Mouse (Mus musculus) midbrain, embryonic 10.5 days (tissue): ENCODE measurements around the gene Noct. TPM values are rescaled to one million over a fixed set of nuclear protein-coding genes. Genes with fewer than 3 reads are reported as not detected.

Experiments used
- DNase-seq: peaks from one replicate; pipeline ENCODE4 v3.0.0-alpha.2; 2017; ENCODE audit warnings: low spot score
- H3K27ac ChIP-seq: fragments of 300-500 bp; sonication (generic); replicated peaks from 2 replicates; pipeline ENCODE4 v1.5.1; 2016; ENCODE audit warnings: mild to moderate bottlenecking
- H3K27me3 ChIP-seq: fragments of 300-500 bp; sonication (generic); 2 replicates; pipeline ENCODE4 v1.6.1; 2016; ENCODE audit warnings: low read depth, mild to moderate bottlenecking; ENCODE audit not compliant: poor library complexity, severe bottlenecking
- H3K36me3 ChIP-seq: fragments of 300-500 bp; sonication (generic); 2 replicates; pipeline ENCODE4 v1.6.1; 2016; ENCODE audit warnings: mild to moderate bottlenecking, moderate library complexity
- H3K4me1 ChIP-seq: fragments of 300-500 bp; sonication (generic); 2 replicates; pipeline ENCODE4 v1.6.1; 2016
- H3K4me3 ChIP-seq: fragments of 300-500 bp; sonication (generic); 2 replicates; pipeline ENCODE4 v1.5.1; 2016; ENCODE audit warnings: mild to moderate bottlenecking, moderate library complexity
- H3K9me3 ChIP-seq: fragments of 300-500 bp; sonication (generic); replicated peaks from 2 replicates; pipeline ENCODE4 v1.6.1; 2016; ENCODE audit warnings: mild to moderate bottlenecking
- WGBS: fragments of 180-500 bp; shearing (Covaris S2); methylation state at CpG from one replicate; pipeline ENCODE4 v1.1.7; 2016; 5-methylcytosine and 5-hydroxymethylcytosine counted together
- polyA plus RNA-seq: library from polyadenylated mRNA; unstranded; fragments of >200 nt; fragmentation: Nextera tagmentation; extraction: Ambion mirVana; gene quantifications from 2 replicates; pipeline ENCODE4 v1.2.1, GENCODE M21; 2016

The Noct gene
- polyA plus RNA-seq, 1 experiment from 2014 or later: 9.8 TPM

GRCm38 (mm10) chr3:51268434-51268833, 44.2 kb downstream of the Noct start:
- Histone ChIP-seq H3K27ac (no peak overlapping the region), H3K4me1 (no peaks in the 10 kb centered on the region), H3K36me3 (peaks cover 37% of the 10 kb centered on the region), H3K4me3 (no peak overlapping the region), H3K9me3 (no peaks in the 10 kb centered on the region), H3K27me3 (no peaks in the 10 kb centered on the region)
- 92% methylated on average over 12 of the region's 12 CpGs for WGBS
- DNase-seq: no peak

- Histone ChIP-seq H3K4me3 (no peak overlapping the region), H3K27ac (no peak overlapping the region), H3K36me3 (peaks cover 20% of the 10 kb centered on the region), H3K4me1 (peaks cover 3% of the 10 kb centered on the region), H3K9me3 (no peaks in the 10 kb centered on the region), H3K27me3 (no peaks in the 10 kb centered on the region)
- no peak for DNase-seq
- WGBS: 90% methylated on average over 12 of the region's 12 CpGs
These were observed 46.0 kb downstream of the Noct start for GRCm38 (mm10) chr3:51270069-51270817.

GRCm38 (mm10) chr3:51275956-51276398, 51.7 kb downstream of the Noct start:
- no peaks in the 10 kb centered on the region for H3K27me3 ChIP-seq
- peak; percentile 99 for DNase-seq
- H3K9me3 ChIP-seq: no peaks in the 10 kb centered on the region
- peak overlapping the region; percentile 99 for H3K4me3 ChIP-seq
- H3K4me1 ChIP-seq: peaks cover 20% of the 10 kb centered on the region
- WGBS: under 1% methylated on average over 33 of the region's 33 CpGs
- peak overlapping the region; percentile 98 for H3K27ac ChIP-seq
- H3K36me3 ChIP-seq: peaks cover 5% of the 10 kb centered on the region; the same call in 1 of the 2 replicates

GRCm38 (mm10) chr3:51276421-51277111, 52.3 kb downstream of the Noct start:
- peak; percentile 66 for DNase-seq
- no peaks in the 10 kb centered on the region for H3K9me3 ChIP-seq
- under 1% methylated on average over 91 of the region's 93 CpGs for WGBS

GRCm38 (mm10) chr3:51277201-51278150, 53.2 kb downstream of the Noct start:
- DNase-seq: peak; percentile 83
- no peaks in the 10 kb centered on the region for H3K27me3 ChIP-seq
- H3K36me3 ChIP-seq: peaks cover 5% of the 10 kb centered on the region; the same call in 1 of the 2 replicates
- peak overlapping the region; percentile 99 for H3K4me3 ChIP-seq
- H3K4me1 ChIP-seq: peaks cover 20% of the 10 kb centered on the region
- 1% methylated on average over 75 of the region's 75 CpGs for WGBS
- no peaks in the 10 kb centered on the region for H3K9me3 ChIP-seq
- H3K27ac ChIP-seq: peak overlapping the region; percentile 98

More at GRCm38 (mm10) chr3:51276421-51277111, 52.3 kb downstream of the Noct start:
- peak overlapping the region; percentile 98 for H3K27ac ChIP-seq
- no peaks in the 10 kb centered on the region for H3K27me3 ChIP-seq
- peak overlapping the region; percentile 99 for H3K4me3 ChIP-seq
- peaks cover 20% of the 10 kb centered on the region for H3K4me1 ChIP-seq
- peaks cover 5% of the 10 kb centered on the region; the same call in 1 of the 2 replicates for H3K36me3 ChIP-seq

GRCm38 (mm10) chr3:51278433-51278832, 54.2 kb downstream of the Noct start:
- DNase-seq: no peak
- Histone ChIP-seq H3K27ac (no peak overlapping the region), H3K27me3 (no peaks in the 10 kb centered on the region), H3K4me1 (peaks cover 20% of the 10 kb centered on the region), H3K9me3 (no peaks in the 10 kb centered on the region), H3K36me3 (peaks cover 1% of the 10 kb centered on the region; the same call in 1 of the 2 replicates), H3K4me3 (peak overlapping the region; percentile 99; the same call in 1 of the 2 replicates)
- 76% methylated on average over 4 of the region's 4 CpGs for WGBS

- no peak overlapping the region for H3K27ac ChIP-seq
- H3K36me3 ChIP-seq: peaks cover 9% of the 10 kb centered on the region
- no peak for DNase-seq
- no peaks in the 10 kb centered on the region for H3K27me3 ChIP-seq
- 93% methylated on average over 4 of the region's 4 CpGs for WGBS
- H3K4me3 ChIP-seq: no peak overlapping the region
- H3K9me3 ChIP-seq: no peaks in the 10 kb centered on the region
- H3K4me1 ChIP-seq: peaks cover 11% of the 10 kb centered on the region
These were observed 57.5 kb downstream of the Noct start for GRCm38 (mm10) chr3:51281727-51282126.

GRCm38 (mm10) chr3:51284375-51284774, 60.1 kb downstream of the Noct start:
- H3K4me3 ChIP-seq: no peak overlapping the region
- no peaks in the 10 kb centered on the region for H3K27me3 ChIP-seq
- 92% methylated on average over 1 of the region's 1 CpGs for WGBS
- H3K36me3 ChIP-seq: peaks cover 9% of the 10 kb centered on the region
- no peak for DNase-seq
- no peaks in the 10 kb centered on the region for H3K9me3 ChIP-seq
- H3K4me1 ChIP-seq: 0 out of 2 replicates have a peak, but pooled peaks cover under 1% of the 10 kb centered on the region
- no peak overlapping the region for H3K27ac ChIP-seq

GRCm38 (mm10) chr3:51288880-51289821, 64.9 kb downstream of the Noct start:
- no peaks in the 10 kb centered on the region for H3K27me3 ChIP-seq
- H3K36me3 ChIP-seq: peaks cover 25% of the 10 kb centered on the region
- 0 out of 2 replicates have a peak, but pooled peaks cover 2% of the 10 kb centered on the region for H3K4me1 ChIP-seq
- no peaks in the 10 kb centered on the region for H3K9me3 ChIP-seq
- DNase-seq: peak; percentile 74
- WGBS: 60% methylated on average over 11 of the region's 11 CpGs
- no peak overlapping the region for H3K4me3 ChIP-seq
- H3K27ac ChIP-seq: peak overlapping the region; percentile 68

GRCm38 (mm10) chr3:51294251-51294650, 70.0 kb downstream of the Noct start:
- Histone ChIP-seq H3K9me3 (no peaks in the 10 kb centered on the region), H3K27me3 (no peaks in the 10 kb centered on the region), H3K4me3 (no peak overlapping the region), H3K4me1 (0 out of 2 replicates have a peak, but pooled peaks cover 2% of the 10 kb centered on the region), H3K36me3 (peaks cover 35% of the 10 kb centered on the region), H3K27ac (no peak overlapping the region)
- WGBS: 43% methylated on average over 2 of the region's 2 CpGs
- no peak for DNase-seq

GRCm38 (mm10) chr3:51295225-51295624, 71.0 kb downstream of the Noct start:
- no peaks in the 10 kb centered on the region for H3K4me1 ChIP-seq
- no peaks in the 10 kb centered on the region for H3K27me3 ChIP-seq
- no peak overlapping the region for H3K4me3 ChIP-seq
- no peak overlapping the region for H3K27ac ChIP-seq
- no peaks in the 10 kb centered on the region for H3K9me3 ChIP-seq
- WGBS: 69% methylated on average over 2 of the region's 2 CpGs
- DNase-seq: peak; percentile 4
- H3K36me3 ChIP-seq: peaks cover 35% of the 10 kb centered on the region
